Mouse (Mus musculus) hindbrain, embryonic 15.5 days (tissue): ENCODE data around the gene Npy1r. TPM values are rescaled to one million over a fixed set of nuclear protein-coding genes. Genes with fewer than 3 reads are reported as not detected.

Source experiments
- ATAC-seq: fragments of 200-750 bp; cut with Nextera tagmentation; 2 replicates; pipeline ENCODE4 v1.8.0; 2017; ENCODE audit warnings: low read depth, moderate number of reproducible peaks, moderate TSS enrichment; ENCODE audit not compliant: low FRiP score
- H3K27ac ChIP-seq: fragments of 300-500 bp; sonication (generic); replicated peaks from 2 replicates; pipeline ENCODE4 v1.5.1; 2015; ENCODE audit warnings: mild to moderate bottlenecking, inconsistent platforms
- H3K27me3 ChIP-seq: fragments of 300-500 bp; sonication (generic); 2 replicates; pipeline ENCODE4 v1.6.1; 2015; ENCODE audit warnings: control low read depth, inconsistent platforms
- H3K36me3 ChIP-seq: fragments of 300-500 bp; sonication (generic); 2 replicates; pipeline ENCODE4 v1.6.1; 2015; ENCODE audit warnings: control low read depth, inconsistent platforms
- H3K4me1 ChIP-seq: fragments of 300-500 bp; sonication (generic); replicated peaks from 2 replicates; pipeline ENCODE4 v1.6.1; 2015; ENCODE audit warnings: control low read depth, inconsistent platforms
- H3K4me2 ChIP-seq: fragments of 300-500 bp; sonication (generic); 2 replicates; pipeline ENCODE4 v1.6.1; 2015; ENCODE audit warnings: moderate library complexity, mild to moderate bottlenecking, inconsistent platforms
- H3K4me3 ChIP-seq: fragments of 300-500 bp; sonication (generic); 2 replicates; pipeline ENCODE4 v1.5.1; 2015; ENCODE audit warnings: mild to moderate bottlenecking, inconsistent platforms
- H3K9ac ChIP-seq: fragments of 300-500 bp; sonication (generic); 2 replicates; pipeline ENCODE4 v1.6.1; 2015; ENCODE audit warnings: inconsistent platforms
- H3K9me3 ChIP-seq: fragments of 300-500 bp; sonication (generic); 2 replicates; pipeline ENCODE4 v1.6.1; 2016; ENCODE audit warnings: control low read depth, inconsistent platforms
- WGBS: fragments of 180-500 bp; shearing (Covaris S2); methylation state at CpG from one replicate; pipeline ENCODE4 v1.1.7; 2015; 5-methylcytosine and 5-hydroxymethylcytosine counted together
- polyA plus RNA-seq: library from polyadenylated mRNA; unstranded; fragments of >200 nt; fragmentation: Nextera tagmentation; extraction: Ambion mirVana; gene quantifications from 2 replicates; pipeline ENCODE4 v1.2.1, GENCODE M21; 2015

Gene Npy1r
- polyA plus RNA-seq, 1 experiment from 2014 or later = 8.8 TPM

DNA sequence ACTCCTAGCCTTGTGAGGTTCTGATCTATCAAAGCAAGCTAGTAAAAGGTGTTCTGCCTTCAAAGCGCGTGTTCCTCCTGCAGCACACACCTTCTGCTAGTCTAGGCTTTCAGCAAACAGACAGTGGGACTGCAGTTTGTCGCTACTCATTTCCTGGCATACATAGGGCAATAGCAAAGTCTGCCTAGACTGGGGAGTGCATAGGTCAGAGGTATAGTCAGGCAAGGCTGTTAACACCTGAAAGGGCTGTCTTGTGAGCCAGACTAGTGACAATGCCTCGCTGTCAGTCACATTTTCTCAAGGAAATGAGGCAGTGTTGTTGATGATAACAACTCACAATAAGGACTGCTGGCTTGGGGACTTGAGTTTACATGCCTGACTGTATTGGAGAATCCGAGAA, 35.0 kb downstream of the Npy1r start:
- Histone ChIP-seq H3K27me3 (no peaks in the 10 kb centered on the region), H3K4me1 (no peaks in the 10 kb centered on the region), H3K9ac (no peak overlapping the region), H3K27ac (no peak overlapping the region), H3K36me3 (no peaks in the 10 kb centered on the region), H3K9me3 (no peaks in the 10 kb centered on the region), H3K4me3 (no peak overlapping the region), H3K4me2 (no peak overlapping the region)
- ATAC-seq = no peak
- WGBS = 43% methylated on average over 5 of the region's 5 CpGs

DNA sequence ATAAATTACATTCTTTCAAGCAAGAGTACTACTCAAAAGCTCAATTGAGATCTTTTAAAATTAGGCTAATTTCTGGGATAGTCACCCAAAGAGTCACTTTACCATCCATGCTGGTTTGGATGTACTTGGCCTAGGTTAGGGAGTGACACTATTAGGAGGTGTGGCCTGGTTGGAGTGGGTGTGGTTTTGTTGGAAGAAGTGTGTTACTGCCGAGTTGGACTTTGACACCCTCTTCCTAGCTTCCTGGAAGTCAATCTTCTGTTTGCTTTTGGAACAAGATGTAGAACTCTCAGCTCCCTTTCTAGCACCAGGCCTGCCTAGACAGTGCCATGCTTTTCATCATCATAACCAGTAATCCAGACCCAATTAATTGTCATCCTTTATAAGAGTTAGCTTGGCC, 45.4 kb downstream of the Npy1r start:
- Histone ChIP-seq H3K9ac (no peak overlapping the region), H3K4me1 (no peaks in the 10 kb centered on the region), H3K4me3 (no peak overlapping the region), H3K27ac (no peak overlapping the region), H3K36me3 (no peaks in the 10 kb centered on the region), H3K9me3 (no peaks in the 10 kb centered on the region), H3K4me2 (no peak overlapping the region), H3K27me3 (no peaks in the 10 kb centered on the region)
- ATAC-seq = no peak
- 63% methylated on average over 1 of the region's 1 CpGs for WGBS

DNA sequence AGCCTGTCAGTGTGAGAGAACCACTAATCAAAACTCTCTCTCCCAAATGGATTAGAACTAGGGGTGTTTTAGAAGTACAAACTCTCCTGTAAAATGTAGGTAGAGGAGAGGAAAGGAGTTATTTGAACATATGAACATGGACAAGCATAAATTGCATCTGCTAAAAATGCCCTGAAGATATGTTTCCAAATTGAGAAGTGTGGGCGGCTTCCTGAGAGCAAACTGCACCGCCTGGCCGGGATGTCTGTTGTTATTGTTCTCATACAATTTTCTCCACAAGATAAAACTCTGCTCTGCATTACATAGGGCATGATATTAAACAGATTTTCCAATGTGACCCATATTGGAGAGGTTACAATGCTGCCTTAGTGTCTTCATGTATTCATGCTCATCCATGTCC, 48.6 kb downstream of the Npy1r start:
- Histone ChIP-seq H3K27me3 (no peaks in the 10 kb centered on the region), H3K36me3 (no peaks in the 10 kb centered on the region), H3K4me3 (no peak overlapping the region), H3K27ac (no peak overlapping the region), H3K4me1 (no peaks in the 10 kb centered on the region), H3K9ac (no peak overlapping the region), H3K9me3 (no peaks in the 10 kb centered on the region), H3K4me2 (no peak overlapping the region)
- 84% methylated on average over 3 of the region's 3 CpGs for WGBS
- ATAC-seq = no peak

DNA sequence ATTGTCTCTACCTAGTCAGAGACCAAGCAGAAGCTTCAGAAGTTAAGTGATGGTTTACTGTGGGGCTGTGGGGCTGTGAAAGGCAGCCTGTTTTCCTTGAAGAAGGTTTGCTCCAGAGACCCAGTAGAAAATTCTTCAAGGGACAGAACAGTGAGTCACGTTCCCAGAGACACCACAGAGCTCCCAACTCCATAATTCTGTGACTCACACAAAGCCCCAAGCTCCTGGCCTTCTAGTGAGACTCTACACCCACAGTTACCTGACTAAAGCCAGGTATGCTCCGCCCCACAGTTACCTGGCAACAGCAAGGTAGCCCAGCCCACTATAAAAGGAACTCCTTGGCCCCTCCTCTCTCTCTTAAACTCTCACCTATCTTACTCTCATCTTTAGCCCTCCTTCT, 54.6 kb downstream of the Npy1r start:
- H3K36me3 ChIP-seq = no peaks in the 10 kb centered on the region
- H3K27me3 ChIP-seq = no peaks in the 10 kb centered on the region
- H3K9ac ChIP-seq = no peak overlapping the region
- no peak overlapping the region for H3K4me2 ChIP-seq
- H3K27ac ChIP-seq = no peak overlapping the region
- no peaks in the 10 kb centered on the region for H3K4me1 ChIP-seq
- H3K4me3 ChIP-seq = no peak overlapping the region
- WGBS = 76% methylated on average over 2 of the region's 2 CpGs
- no peaks in the 10 kb centered on the region for H3K9me3 ChIP-seq
- ATAC-seq = no peak

DNA sequence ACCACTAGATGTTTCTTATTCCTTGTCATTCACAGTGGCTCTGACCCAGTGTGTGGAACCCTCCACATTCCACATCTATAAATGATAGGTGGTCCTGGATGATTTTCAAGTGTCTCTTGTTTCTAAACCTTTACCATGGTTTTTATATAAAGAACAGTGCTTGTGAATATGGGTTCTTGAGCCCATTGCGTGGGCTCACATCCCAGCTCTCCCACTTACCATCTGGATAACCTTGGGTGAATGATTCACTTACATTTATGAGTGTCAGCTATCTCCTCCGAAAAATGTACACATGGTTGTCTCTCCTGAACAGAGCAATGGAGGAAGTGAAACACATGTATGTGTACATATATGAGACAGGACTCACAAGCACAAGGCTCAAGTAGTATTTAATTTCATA, 59.2 kb downstream of the Npy1r start:
- Histone ChIP-seq H3K27ac (no peak overlapping the region), H3K9me3 (no peaks in the 10 kb centered on the region), H3K27me3 (no peaks in the 10 kb centered on the region), H3K4me1 (no peaks in the 10 kb centered on the region), H3K4me2 (no peak overlapping the region), H3K36me3 (no peaks in the 10 kb centered on the region), H3K9ac (no peak overlapping the region), H3K4me3 (no peak overlapping the region)
- 93% methylated on average over 2 of the region's 2 CpGs for WGBS
- no peak for ATAC-seq

Other genes with a start within 250 kb of the Npy1r start
- gene Tma16, start 210.7 kb upstream of the Npy1r start, polyA plus RNA-seq = 10.8 and 11.0 TPM in 2 replicates
- gene Tktl2, start 185.4 kb upstream of the Npy1r start, polyA plus RNA-seq = 0.04 TPM in 1 of 2 replicates, not detected in the other
- gene Npy5r, start 9.1 kb upstream of the Npy1r start, polyA plus RNA-seq = 1.9 and 2.1 TPM in 2 replicates
- gene Naf1, start 163.0 kb downstream of the Npy1r start, polyA plus RNA-seq = 2.4 and 2.5 TPM in 2 replicates